Mouse (Mus musculus): ENCODE measurements around the gene Arpc2. TPM values are rescaled to one million over a fixed set of nuclear protein-coding genes. Genes with fewer than 3 reads are reported as not detected.

Gene Arpc2
- polyA plus RNA-seq, 1 experiment from 2014 or later: 584 TPM

GRCm38 (mm10) chr1:74297269-74297668 is 61.4 kb downstream of the Arpc2 start:
- WGBS: 38% methylated on average over 3 of the region's 3 CpGs
- peaks cover 13% of the 10 kb centered on the region for H3K36me3 ChIP-seq
- H3K9me3 ChIP-seq: no peaks in the 10 kb centered on the region
- no peaks in the 10 kb centered on the region for H3K27me3 ChIP-seq (replicated peaks)
- no peak overlapping the region for H3K4me3 ChIP-seq (replicated peaks)
- peaks cover 83% of the 10 kb centered on the region for H3K4me1 ChIP-seq (replicated peaks)
- H3K4me2 ChIP-seq (replicated peaks): peak overlapping the region; percentile 68
- H3K9ac ChIP-seq: 0 out of 2 replicates have a peak overlapping the region, but pooled peaks have one; percentile 20
- peak overlapping the region; percentile 100 for H3K27ac ChIP-seq
- peak; percentile 8; the same call in 1 of the 2 replicates for ATAC-seq

- Histone ChIP-seq H3K9me3 (no peaks in the 10 kb centered on the region), H3K4me2 (replicated peaks) (no peak overlapping the region), H3K27me3 (replicated peaks) (no peaks in the 10 kb centered on the region), H3K4me3 (replicated peaks) (no peak overlapping the region), H3K36me3 (peaks cover 8% of the 10 kb centered on the region; the same call in 1 of the 2 replicates), H3K9ac (0 out of 2 replicates have a peak overlapping the region, but pooled peaks have one; percentile 23), H3K27ac (peak overlapping the region; percentile 57), H3K4me1 (replicated peaks) (peaks cover 90% of the 10 kb centered on the region)
- ATAC-seq: no peak
- 85% methylated on average over 5 of the region's 5 CpGs for WGBS
Observed at GRCm38 (mm10) chr1:74298157-74298750, 62.4 kb downstream of the Arpc2 start.

DNA sequence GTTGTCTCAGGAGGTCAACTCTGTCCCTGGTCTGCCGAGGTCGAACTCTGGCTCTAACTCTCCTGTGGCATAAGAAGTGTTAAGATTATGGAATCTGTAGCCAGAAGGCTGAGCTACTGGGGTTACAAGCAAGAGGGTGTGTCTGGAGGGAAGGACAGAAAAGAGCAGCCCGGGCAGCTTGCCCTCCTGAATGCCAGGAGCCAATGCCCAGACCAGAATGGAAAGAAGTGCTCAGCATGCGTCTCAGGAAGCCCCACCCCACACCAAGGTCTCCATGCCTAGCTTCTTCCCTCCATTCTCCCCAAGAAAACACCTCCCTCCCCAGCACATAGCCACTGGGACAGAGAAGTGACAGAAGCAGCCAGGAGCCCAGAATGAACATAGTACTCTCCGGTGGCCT is 63.1 kb downstream of the Arpc2 start:
- H3K27ac ChIP-seq: peak overlapping the region; percentile 57
- H3K27me3 ChIP-seq (replicated peaks): no peaks in the 10 kb centered on the region
- H3K9me3 ChIP-seq: no peaks in the 10 kb centered on the region
- peak overlapping the region; percentile 20; the same call in 1 of the 2 replicates for H3K9ac ChIP-seq
- ATAC-seq: no peak
- H3K4me3 ChIP-seq (replicated peaks): no peak overlapping the region
- WGBS: 68% methylated on average over 5 of the region's 5 CpGs
- H3K36me3 ChIP-seq: peaks cover 8% of the 10 kb centered on the region; the same call in 1 of the 2 replicates
- H3K4me2 ChIP-seq (replicated peaks): peak overlapping the region; percentile 26; the same call in 1 of the 2 replicates
- H3K4me1 ChIP-seq (replicated peaks): peaks cover 83% of the 10 kb centered on the region

- WGBS: 69% methylated on average over 6 of the region's 6 CpGs
Observed at GRCm38 (mm10) chr1:74300347-74301110, 64.6 kb downstream of the Arpc2 start.

DNA sequence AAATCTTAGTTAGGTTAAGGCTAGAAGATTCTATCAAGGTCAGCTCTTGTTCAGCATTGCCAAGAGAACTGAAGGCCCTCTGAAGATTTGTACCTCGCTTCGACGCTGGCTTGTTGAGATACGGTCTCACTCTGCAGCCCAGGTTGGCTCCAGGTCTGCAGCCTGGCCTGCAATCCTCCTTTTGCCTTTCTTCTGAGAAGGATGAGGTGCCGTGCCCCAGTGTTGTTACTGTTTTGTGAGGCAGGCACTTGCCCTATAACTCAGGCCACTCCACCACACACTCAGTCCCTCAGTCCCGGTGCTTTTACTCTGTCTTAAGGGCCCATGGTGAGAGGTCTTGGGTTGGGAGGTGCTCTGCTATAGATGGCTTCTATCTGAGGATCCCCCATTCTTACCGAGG is 66.3 kb downstream of the Arpc2 start:
- peak overlapping the region; percentile 61 for H3K4me3 ChIP-seq (replicated peaks)
- peak overlapping the region; percentile 71 for H3K4me2 ChIP-seq (replicated peaks)
- H3K9ac ChIP-seq: peak overlapping the region; percentile 34; the same call in 1 of the 2 replicates
- H3K36me3 ChIP-seq: peaks cover 4% of the 10 kb centered on the region; the same call in 1 of the 2 replicates
- 83% methylated on average over 7 of the region's 7 CpGs for WGBS
- H3K9me3 ChIP-seq: no peaks in the 10 kb centered on the region
- no peak for ATAC-seq
- no peak overlapping the region for H3K27ac ChIP-seq
- H3K27me3 ChIP-seq (replicated peaks): no peaks in the 10 kb centered on the region
- H3K4me1 ChIP-seq (replicated peaks): peaks cover 53% of the 10 kb centered on the region

More at GRCm38 (mm10) chr1:74300347-74301110, 64.6 kb downstream of the Arpc2 start:
- no peak for ATAC-seq
- H3K36me3 ChIP-seq: peaks cover 4% of the 10 kb centered on the region; the same call in 1 of the 2 replicates
- peaks cover 70% of the 10 kb centered on the region for H3K4me1 ChIP-seq (replicated peaks)
- no peaks in the 10 kb centered on the region for H3K27me3 ChIP-seq (replicated peaks)
- H3K27ac ChIP-seq: peak overlapping the region; percentile 36; the same call in 1 of the 2 replicates
- H3K9ac ChIP-seq: no peak overlapping the region
- no peak overlapping the region for H3K4me2 ChIP-seq (replicated peaks)
- no peak overlapping the region for H3K4me3 ChIP-seq (replicated peaks)
- H3K9me3 ChIP-seq: no peaks in the 10 kb centered on the region

DNA sequence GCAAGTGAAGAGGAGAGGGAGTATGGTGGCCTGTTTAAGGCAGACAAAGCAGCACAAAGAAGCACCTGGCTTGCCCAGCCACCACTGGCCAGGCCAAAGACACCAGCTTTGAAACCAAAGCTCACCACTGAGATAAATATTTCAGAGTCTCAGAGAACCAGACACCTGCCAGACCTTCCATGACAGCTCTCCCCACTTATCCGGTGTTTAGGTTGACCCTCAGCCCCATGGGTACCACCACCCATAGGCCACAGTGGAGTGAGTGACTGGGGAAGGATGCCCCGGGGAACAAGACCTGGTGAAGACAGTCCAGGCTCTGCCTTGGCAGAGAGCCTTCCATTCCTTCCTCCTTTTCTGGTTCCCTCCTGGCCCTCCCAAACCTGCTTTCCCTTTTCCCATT is 67.0 kb downstream of the Arpc2 start:
- Histone ChIP-seq H3K27me3 (replicated peaks) (no peaks in the 10 kb centered on the region), H3K9me3 (no peaks in the 10 kb centered on the region), H3K9ac (peak overlapping the region; percentile 34; the same call in 1 of the 2 replicates), H3K27ac (peak overlapping the region; percentile 11; the same call in 1 of the 2 replicates), H3K4me1 (replicated peaks) (peaks cover 50% of the 10 kb centered on the region), H3K4me3 (replicated peaks) (peak overlapping the region; percentile 61), H3K36me3 (peaks cover 4% of the 10 kb centered on the region; the same call in 1 of the 2 replicates), H3K4me2 (replicated peaks) (peak overlapping the region; percentile 71)
- ATAC-seq: no peak
- WGBS: 68% methylated on average over 2 of the region's 2 CpGs

- ATAC-seq: peak; percentile 89
- peaks cover 49% of the 10 kb centered on the region for H3K4me1 ChIP-seq (replicated peaks)
- H3K27me3 ChIP-seq (replicated peaks): no peaks in the 10 kb centered on the region
- H3K9me3 ChIP-seq: no peaks in the 10 kb centered on the region
- peak overlapping the region; percentile 61 for H3K4me3 ChIP-seq (replicated peaks)
- peak overlapping the region; percentile 92 for H3K27ac ChIP-seq
- peaks cover 4% of the 10 kb centered on the region; the same call in 1 of the 2 replicates for H3K36me3 ChIP-seq
- WGBS: under 1% methylated on average over 56 of the region's 56 CpGs
- H3K4me2 ChIP-seq (replicated peaks): peak overlapping the region; percentile 71
- H3K9ac ChIP-seq: peak overlapping the region; percentile 80
Observed at GRCm38 (mm10) chr1:74303509-74304338, 67.8 kb downstream of the Arpc2 start.

DNA sequence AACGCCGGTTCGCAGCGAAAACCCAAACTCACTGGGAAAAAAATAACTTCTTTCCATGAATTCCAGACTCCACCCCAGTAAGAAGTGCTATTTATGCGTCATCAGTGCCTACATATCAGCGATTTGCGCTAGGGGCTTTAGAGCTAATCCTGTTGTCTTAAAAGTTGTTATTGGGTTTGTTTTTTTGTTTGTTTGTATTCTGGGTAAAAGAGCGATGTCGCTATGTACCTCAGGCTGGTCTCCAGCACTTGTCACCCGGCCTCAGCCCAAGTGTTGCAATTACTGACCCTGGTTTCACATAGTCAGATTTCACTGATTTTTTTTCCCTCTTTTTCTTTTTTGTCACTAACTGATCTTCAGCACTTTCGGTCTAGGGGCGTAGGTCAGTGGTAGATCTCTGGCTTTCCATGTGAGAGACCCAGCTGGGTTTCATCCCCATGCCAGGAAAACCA is 68.5 kb downstream of the Arpc2 start:
- H3K36me3 ChIP-seq: peaks cover 4% of the 10 kb centered on the region; the same call in 1 of the 2 replicates
- H3K27me3 ChIP-seq (replicated peaks): no peaks in the 10 kb centered on the region
- peak overlapping the region; percentile 71 for H3K4me2 ChIP-seq (replicated peaks)
- H3K4me1 ChIP-seq (replicated peaks): peaks cover 43% of the 10 kb centered on the region
- no peaks in the 10 kb centered on the region for H3K9me3 ChIP-seq
- no peak; the same call in 1 of the 2 replicates for ATAC-seq
- H3K4me3 ChIP-seq (replicated peaks): peak overlapping the region; percentile 61
- peak overlapping the region; percentile 80 for H3K9ac ChIP-seq
- 4% methylated on average over 12 of the region's 12 CpGs for WGBS
- peak overlapping the region; percentile 92 for H3K27ac ChIP-seq

DNA sequence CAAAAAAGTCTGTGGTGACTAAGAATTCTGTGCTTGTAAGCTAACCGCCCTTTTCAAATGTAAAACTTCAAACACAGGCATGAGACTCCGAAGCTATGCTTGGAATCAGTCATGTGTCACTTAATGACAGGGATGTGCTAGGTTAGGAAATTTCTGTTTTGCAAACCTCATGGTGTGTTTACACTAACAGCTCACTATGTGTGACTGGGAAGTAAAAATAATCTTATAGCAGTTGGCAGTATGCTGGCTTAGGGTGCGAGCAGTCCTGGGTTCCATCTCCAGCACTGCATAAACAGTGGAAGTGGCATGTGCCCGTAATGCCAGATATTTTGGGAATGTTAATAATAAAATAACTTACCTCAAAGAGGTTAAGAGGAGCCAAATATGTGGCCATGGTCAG is 69.1 kb downstream of the Arpc2 start:
- no peak overlapping the region for H3K4me2 ChIP-seq (replicated peaks)
- ATAC-seq: no peak
- H3K36me3 ChIP-seq: peaks cover 4% of the 10 kb centered on the region; the same call in 1 of the 2 replicates
- 62% methylated on average over 4 of the region's 4 CpGs for WGBS
- H3K9me3 ChIP-seq: no peaks in the 10 kb centered on the region
- H3K4me3 ChIP-seq (replicated peaks): no peak overlapping the region
- H3K9ac ChIP-seq: no peak overlapping the region
- H3K4me1 ChIP-seq (replicated peaks): peaks cover 40% of the 10 kb centered on the region
- no peaks in the 10 kb centered on the region for H3K27me3 ChIP-seq (replicated peaks)
- no peak overlapping the region for H3K27ac ChIP-seq

- ATAC-seq: no peak
- 82% methylated on average over 2 of the region's 2 CpGs for WGBS
- Histone ChIP-seq H3K4me2 (replicated peaks) (peak within 1 kb of the TSS; percentile 71), H3K36me3 (peaks cover 4% of the 10 kb centered on the region; the same call in 1 of the 2 replicates), H3K9ac (peak within 1 kb of the TSS; percentile 80; the same call in 1 of the 2 replicates), H3K27me3 (replicated peaks) (no peaks in the 10 kb centered on the region), H3K9me3 (no peaks in the 10 kb centered on the region), H3K27ac (0 out of 2 replicates have a peak within 1 kb of the TSS, but pooled peaks have one; percentile 92), H3K4me3 (replicated peaks) (peak within 1 kb of the TSS; percentile 61), H3K4me1 (replicated peaks) (peaks cover 39% of the 10 kb centered on the region)
Observed at GRCm38 (mm10) chr1:74305522-74305921, 69.6 kb downstream of the Arpc2 start, which contains the start of gene Tmbim1. TSS of gene Tmbim1 (minus strand) at chr1:74305622.

GRCm38 (mm10) chr1:74307146-74307545 is 71.3 kb downstream of the Arpc2 start:
- no peaks in the 10 kb centered on the region for H3K9me3 ChIP-seq
- no peaks in the 10 kb centered on the region for H3K27me3 ChIP-seq (replicated peaks)
- no peaks in the 10 kb centered on the region for H3K36me3 ChIP-seq
- H3K4me3 ChIP-seq (replicated peaks): no peak overlapping the region
- H3K27ac ChIP-seq: no peak overlapping the region; the same call in 1 of the 2 replicates
- H3K4me1 ChIP-seq (replicated peaks): peaks cover 24% of the 10 kb centered on the region
- peak; percentile 70 for ATAC-seq
- no peak overlapping the region for H3K9ac ChIP-seq
- WGBS: 81% methylated on average over 1 of the region's 1 CpGs
- H3K4me2 ChIP-seq (replicated peaks): no peak overlapping the region

Measured in intestine, embryonic 15.5 days (tissue).